Mouse (Mus musculus): Measurements from ENCODE around the gene Slc25a41.

GRCm38 (mm10) chr17:57019693-57020092 is 21.8 kb downstream of the Slc25a41 start:
- TF ChIP-seq CTCF (IDR thresholded peaks at IDR 0.05; ENCODE audit: insufficient read depth, low read length) (no peak), POLR2A (IDR thresholded peaks at IDR 0.05; ENCODE audit: borderline replicate concordance, extremely low read depth, low read depth, low read length) (no peak)

All from lung, adult 2 months (tissue).